Mouse (Mus musculus) CH12.LX (cell line): Measurements from ENCODE around the gene Gm44965. TPM values are rescaled to one million over a fixed set of nuclear protein-coding genes. Genes with fewer than 3 reads are reported as not detected.

Experiments
- DNase-seq: peaks from one replicate; pipeline ENCODE4 v3.0.0-alpha.2; 2013; ENCODE audit errors: extremely low read depth
- H3K27ac ChIP-seq: 2 replicates; pipeline ENCODE4 v1.5.1; 2012; ENCODE audit warnings: low read depth, mild to moderate bottlenecking, control low read depth, moderate library complexity; ENCODE audit not compliant: insufficient read depth
- H3K27me3 ChIP-seq: replicated peaks from 2 replicates; pipeline ENCODE3; 2012; ENCODE audit warnings: inconsistent platforms
- H3K36me3 ChIP-seq, 2 experiments: replicated peaks in 1 of 2; 2 replicates each; pipeline versions ENCODE3 to v1.6.1; 2012; ENCODE audit warnings: inconsistent platforms in 1 of 2, low read length in 1 of 2, mild to moderate bottlenecking in 1 of 2, mixed read lengths in 1 of 2, moderate library complexity in 1 of 2; ENCODE audit not compliant: control insufficient read depth in 1 of 2, insufficient read depth in 1 of 2
- H3K4me1 ChIP-seq, 2 experiments: 2 replicates each; pipeline ENCODE4 v1.6.1; 2012; ENCODE audit warnings: inconsistent platforms in 1 of 2, moderate library complexity in 1 of 2; ENCODE audit not compliant: insufficient read depth in 2 of 2, control insufficient read depth in 1 of 2
- H3K4me2 ChIP-seq: 2 replicates; pipeline ENCODE4 v1.6.1; 2012; ENCODE audit warnings: low read depth, mild to moderate bottlenecking, control low read depth; ENCODE audit not compliant: poor library complexity, insufficient read depth, severe bottlenecking
- H3K4me3 ChIP-seq, 3 experiments: fragments of 150-350 bp in 1 of 3; sonication (generic) in 1 of 3; replicated peaks in 1 of 3; 2 replicates each; pipeline versions ENCODE3 to v1.5.1; 2011 to 2012; ENCODE audit warnings: low read depth in 2 of 3, low read length in 2 of 3, mild to moderate bottlenecking in 2 of 3, moderate library complexity in 2 of 3, control low read depth in 1 of 3, improper control_type of control experiment in 1 of 3, inconsistent platforms in 1 of 3, mixed read lengths in 1 of 3; ENCODE audit not compliant: poor library complexity in 1 of 3
- H3K79me2 ChIP-seq: replicated peaks from 2 replicates; pipeline ENCODE4 v1.6.1; 2012; ENCODE audit warnings: mild to moderate bottlenecking, moderate library complexity; ENCODE audit not compliant: control insufficient read depth, poor library complexity, insufficient read depth, severe bottlenecking; ENCODE audit errors: extremely low read depth
- H3K9ac ChIP-seq: 2 replicates; pipeline ENCODE4 v1.6.1; 2012; ENCODE audit warnings: low read depth, mild to moderate bottlenecking, control low read depth, moderate library complexity; ENCODE audit not compliant: insufficient read depth
- H3K9me3 ChIP-seq: replicated peaks from 2 replicates; pipeline ENCODE3; 2012; ENCODE audit warnings: low read length, inconsistent platforms, mixed read lengths
- BHLHE40 ChIP-seq: IDR thresholded peaks from 2 replicates; pipeline ENCODE4 v1.6.1; 2011; ENCODE audit warnings: mild to moderate bottlenecking, low read depth, low read length, improper control_type of control experiment
- CHD1 ChIP-seq: IDR thresholded peaks from 2 replicates; pipeline ENCODE4 v1.6.1; 2012; ENCODE audit warnings: low read depth, low read length, improper control_type of control experiment, inconsistent platforms
- CHD2 ChIP-seq: IDR thresholded peaks from 2 replicates; pipeline ENCODE4 v1.6.1; 2011; ENCODE audit warnings: low read length, improper control_type of control experiment
- CTCF ChIP-seq, 2 experiments: IDR thresholded peaks in 1 of 2; conservative IDR thresholded peaks in 1 of 2; 2 replicates each; pipeline ENCODE4 v1.5.1; 2011 to 2012; ENCODE audit warnings: low read depth in 2 of 2, low read length in 2 of 2, improper control_type of control experiment in 1 of 2, inconsistent platforms in 1 of 2, mild to moderate bottlenecking in 1 of 2, moderate library complexity in 1 of 2
- E2F4 ChIP-seq: IDR thresholded peaks from 2 replicates; pipeline ENCODE4 v1.6.1; 2011; ENCODE audit warnings: low read depth, low read length, improper control_type of control experiment; ENCODE audit not compliant: insufficient replicate concordance
- ELF1 ChIP-seq: IDR thresholded peaks from 2 replicates; pipeline ENCODE4 v1.6.1; 2014; ENCODE audit warnings: low read depth, mild to moderate bottlenecking, inconsistent platforms, low read length, improper control_type of control experiment
- EP300 ChIP-seq: IDR thresholded peaks from 2 replicates; pipeline ENCODE4 v1.6.1; 2011; ENCODE audit warnings: low read length, improper control_type of control experiment
- ETS1 ChIP-seq: conservative IDR thresholded peaks from 2 replicates; pipeline ENCODE4 v1.6.1; 2012; ENCODE audit warnings: low read depth, mild to moderate bottlenecking, inconsistent platforms, low read length, improper control_type of control experiment, moderate library complexity
- GABPA ChIP-seq: IDR thresholded peaks from 2 replicates; pipeline ENCODE4 v1.6.1; 2012; ENCODE audit warnings: low read depth, low read length, improper control_type of control experiment, inconsistent platforms; ENCODE audit not compliant: insufficient replicate concordance
- HCFC1 ChIP-seq: IDR thresholded peaks from 2 replicates; pipeline ENCODE4 v1.6.1; 2012; ENCODE audit warnings: low read depth, mild to moderate bottlenecking, inconsistent platforms, low read length, improper control_type of control experiment
- IRF4 ChIP-seq: IDR thresholded peaks from 2 replicates; pipeline ENCODE4 v1.6.1; 2014; ENCODE audit warnings: low read depth, mild to moderate bottlenecking, inconsistent platforms, low read length, improper control_type of control experiment
- JUN ChIP-seq: IDR thresholded peaks from 2 replicates; pipeline ENCODE4 v1.6.1; 2011; ENCODE audit warnings: low read depth, mild to moderate bottlenecking, low read length, improper control_type of control experiment, moderate library complexity; ENCODE audit not compliant: insufficient read depth
- JUND ChIP-seq: conservative IDR thresholded peaks from 2 replicates; pipeline ENCODE4 v1.6.1; 2011; ENCODE audit warnings: low read depth, low read length, improper control_type of control experiment
- KAT2A ChIP-seq: IDR thresholded peaks from 2 replicates; pipeline ENCODE4 v1.6.1; 2012; ENCODE audit warnings: low read length, improper control_type of control experiment, inconsistent platforms; ENCODE audit not compliant: insufficient replicate concordance
- MAFK ChIP-seq: IDR thresholded peaks from 2 replicates; pipeline ENCODE4 v1.6.1; 2011; ENCODE audit warnings: low read length, improper control_type of control experiment; ENCODE audit not compliant: insufficient replicate concordance
- MAX ChIP-seq: IDR thresholded peaks from 2 replicates; pipeline ENCODE4 v1.6.1; 2011; ENCODE audit warnings: low read length, improper control_type of control experiment
- MAZ ChIP-seq: IDR thresholded peaks from 2 replicates; pipeline ENCODE4 v1.6.1; 2012; ENCODE audit warnings: low read depth, mild to moderate bottlenecking, inconsistent platforms, low read length, improper control_type of control experiment, moderate library complexity
- MEF2A ChIP-seq: IDR thresholded peaks from 2 replicates; pipeline ENCODE4 v1.6.1; 2014; ENCODE audit warnings: low read depth, mild to moderate bottlenecking, inconsistent platforms, low read length, improper control_type of control experiment, borderline replicate concordance
- MXI1 ChIP-seq: IDR thresholded peaks from 2 replicates; pipeline ENCODE4 v1.6.1; 2011; ENCODE audit warnings: mild to moderate bottlenecking, low read depth, low read length, improper control_type of control experiment
- MYC ChIP-seq: IDR thresholded peaks from 2 replicates; pipeline ENCODE4 v1.6.1; 2011; ENCODE audit warnings: low read depth, mild to moderate bottlenecking, improper control_type of control experiment, low read length
- NELFE ChIP-seq: IDR thresholded peaks from 2 replicates; pipeline ENCODE4 v1.6.1; 2011; ENCODE audit warnings: low read depth, low read length, improper control_type of control experiment
- NRF1 ChIP-seq: IDR thresholded peaks from 2 replicates; pipeline ENCODE4 v1.6.1; 2014; ENCODE audit warnings: low read depth, mild to moderate bottlenecking, inconsistent platforms, low read length, improper control_type of control experiment, moderate library complexity
- PAX5 ChIP-seq: IDR thresholded peaks from 2 replicates; pipeline ENCODE4 v1.6.1; 2012; ENCODE audit warnings: low read length, inconsistent platforms, mixed read lengths
- POLR2A ChIP-seq: IDR thresholded peaks from 2 replicates; pipeline ENCODE4 v1.6.1; 2011; ENCODE audit warnings: low read depth, mild to moderate bottlenecking, improper control_type of control experiment, low read length
- POLR2AphosphoS2 ChIP-seq: IDR thresholded peaks from 2 replicates; pipeline ENCODE4 v1.6.1; 2011; ENCODE audit warnings: low read depth, low read length, improper control_type of control experiment
- RAD21 ChIP-seq: IDR thresholded peaks from 2 replicates; pipeline ENCODE4 v1.6.1; 2011; ENCODE audit warnings: low read depth, mild to moderate bottlenecking, low read length, improper control_type of control experiment, moderate library complexity
- RCOR1 ChIP-seq: conservative IDR thresholded peaks from 2 replicates; pipeline ENCODE4 v1.6.1; 2012; ENCODE audit warnings: low read depth, mild to moderate bottlenecking, inconsistent platforms, low read length, improper control_type of control experiment
- SIN3A ChIP-seq: IDR thresholded peaks from 2 replicates; pipeline ENCODE4 v1.6.1; 2012; ENCODE audit warnings: low read length, improper control_type of control experiment, inconsistent platforms
- SMC3 ChIP-seq: IDR thresholded peaks from 2 replicates; pipeline ENCODE4 v1.6.1; 2011; ENCODE audit warnings: low read depth, low read length, improper control_type of control experiment
- TBP ChIP-seq: conservative IDR thresholded peaks from 2 replicates; pipeline ENCODE4 v1.6.1; 2011; ENCODE audit warnings: low read depth, low read length, improper control_type of control experiment
- TCF12 ChIP-seq: IDR thresholded peaks from 2 replicates; pipeline ENCODE4 v1.6.1; 2014; ENCODE audit warnings: low read depth, mild to moderate bottlenecking, inconsistent platforms, low read length, improper control_type of control experiment
- UBTF ChIP-seq: IDR thresholded peaks from 2 replicates; pipeline ENCODE4 v1.6.1; 2012; ENCODE audit warnings: low read depth, mild to moderate bottlenecking, inconsistent platforms, low read length, improper control_type of control experiment, moderate library complexity
- USF1 ChIP-seq: IDR thresholded peaks from 2 replicates; pipeline ENCODE4 v1.6.1; 2014; ENCODE audit warnings: low read depth, mild to moderate bottlenecking, inconsistent platforms, low read length, improper control_type of control experiment
- ZC3H11A ChIP-seq: IDR thresholded peaks from 2 replicates; pipeline ENCODE4 v1.6.1; 2012; ENCODE audit warnings: low read depth, mild to moderate bottlenecking, inconsistent platforms, low read length, improper control_type of control experiment
- ZKSCAN1 ChIP-seq: IDR thresholded peaks from 2 replicates; pipeline ENCODE4 v1.6.1; 2012; ENCODE audit warnings: low read depth, inconsistent platforms, low read length, improper control_type of control experiment, borderline replicate concordance
- ZMIZ1 ChIP-seq: IDR thresholded peaks from 2 replicates; pipeline ENCODE4 v1.6.1; 2012; ENCODE audit warnings: low read depth, mild to moderate bottlenecking, inconsistent platforms, low read length, improper control_type of control experiment
- ZNF384 ChIP-seq: IDR thresholded peaks from 2 replicates; pipeline ENCODE4 v1.6.1; 2012; ENCODE audit warnings: low read depth, low read length, improper control_type of control experiment, inconsistent platforms
- dilution Hi-C: fragments of 300-500 bp; cut with MboI; formaldehyde crosslinking; loops from 2 replicates; pipeline ENCODE4 v1.14.3; 2020; ENCODE audit warnings: low sequenced_read_pairs; ENCODE audit not compliant: extremely low pct_unique_long_range_greater_than_20kb, extremely low pct_ligation_motif_present
- in situ Hi-C: fragments of 300-500 bp; cut with MboI; formaldehyde crosslinking; loops from 3 replicates; pipeline ENCODE4 v1.14.3; 2019; ENCODE audit warnings: low sequenced_read_pairs, low pct_ligation_motif_present, low pct_unique_long_range_greater_than_20kb, mixed read lengths
- polyA plus RNA-seq: library from polyadenylated mRNA; unstranded; fragments of >175 nt; gene quantifications from 2 replicates; pipeline ENCODE4 v1.2.1, GENCODE M21; 2012; ENCODE audit warnings: low read depth; ENCODE audit not compliant: insufficient read length
- total RNA-seq, 2 experiments: library from RNA; depleted of rRNA; stranded (reverse); fragments of 300-350 nt in 1 of 2; fragments of >200 nt in 1 of 2; gene quantifications; 2 replicates each; pipeline ENCODE4 v1.2.3; 2012 to 2014

Gene Gm44965
- total RNA-seq (2012; rRNA removed) (not detected in 2 replicates), total RNA-seq (2014; rRNA removed) (not detected in 2 replicates), polyA plus RNA-seq (not detected in 2 replicates)

DNA sequence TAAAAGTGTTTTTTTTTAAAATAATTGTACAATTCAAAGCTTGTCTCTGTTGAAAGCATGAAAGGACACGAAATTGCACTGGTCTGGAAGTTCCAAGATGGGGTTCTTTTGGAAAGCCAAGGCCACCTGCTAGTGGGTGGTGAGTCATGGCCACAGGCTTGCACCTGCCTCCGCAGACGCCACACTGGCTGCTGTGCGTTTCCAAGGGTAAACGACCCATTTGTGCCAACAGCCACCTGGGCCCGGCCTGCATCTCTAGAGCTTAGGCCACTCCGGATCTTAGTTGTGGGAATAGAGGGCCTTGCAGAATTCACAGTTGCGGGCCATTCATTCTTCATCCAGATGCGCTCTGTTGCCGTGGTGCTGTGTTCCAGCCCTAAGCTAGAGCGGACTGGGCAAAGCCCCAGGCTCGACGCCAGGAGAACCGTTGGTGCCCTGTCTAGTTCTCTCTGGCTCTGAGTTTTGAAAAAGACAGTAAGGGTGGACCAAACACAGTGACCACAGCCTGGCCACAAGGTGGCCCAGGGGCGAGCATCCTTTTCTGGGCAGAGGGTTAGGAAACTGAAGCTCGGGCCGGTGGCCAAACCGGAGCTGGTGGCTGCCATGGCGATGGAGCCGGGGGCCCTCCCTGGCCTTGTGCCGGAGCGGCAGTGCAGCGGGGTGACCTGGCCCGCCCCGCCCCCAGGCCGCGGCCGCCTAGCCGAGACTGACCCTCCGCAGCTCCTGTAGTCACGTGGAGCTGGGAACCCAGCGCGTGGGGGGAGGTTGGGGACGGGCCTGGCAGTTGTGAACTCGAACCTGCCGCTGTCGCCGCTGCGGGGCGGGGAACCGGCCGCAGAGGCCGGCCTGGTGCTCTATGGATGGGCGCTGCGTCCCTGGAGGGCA, at the start of gene Gm44965, which contains the start of gene Repin1:
Gene Gm44965, plus strand, starts transcription at position 784 of the 885 bp plus-strand sequence.
Gene Repin1, plus strand, starts transcription at position 726 of the 885 bp plus-strand sequence.
- Histone ChIP-seq H3K4me2 (peak within 1 kb of the TSS; percentile 64), H3K4me1 (peaks cover 3 to 18% of the 10 kb centered on the region in 2 experiments; a peak in 3 of 4 replicates), H3K79me2 (peaks cover 23% of the 10 kb centered on the region), H3K9ac (peak within 1 kb of the TSS; percentile 92), H3K27me3 (no peaks in the 10 kb centered on the region), H3K36me3 (peaks cover 22 to 30% of the 10 kb centered on the region in 2 experiments), H3K27ac (peak within 1 kb of the TSS; percentile 63), H3K9me3 (peaks cover 3% of the 10 kb centered on the region), H3K4me3 (peak within 1 kb of the TSS; percentile 82 to 97 (median 84))
- in situ Hi-C loops (no loop called here), dilution Hi-C loops (no loop called here)
- peak; percentile 79 for DNase-seq
- TF ChIP-seq MAZ: peak; percentile 92
- TF ChIP-seq GABPA: no peak
- TF ChIP-seq MAX: peak; percentile 94
- peak; percentile 85 for TF ChIP-seq HCFC1
- peak; percentile 67; the same call in 1 of the 2 replicates for TF ChIP-seq IRF4
- TF ChIP-seq ZNF384: no peak
- no peak for TF ChIP-seq ZKSCAN1
- peak; percentile 86 for TF ChIP-seq TCF12
- TF ChIP-seq E2F4: no peak
- peak; percentile 77; the same call in 1 of the 2 replicates for TF ChIP-seq POLR2A
- no peak for TF ChIP-seq JUN
- peak; percentile 71; the same call in 1 of the 2 replicates for TF ChIP-seq MEF2A
- peak; percentile 94 for TF ChIP-seq BHLHE40
- TF ChIP-seq ZMIZ1: peak; percentile 63; the same call in 1 of the 2 replicates
- TF ChIP-seq USF1: peak; percentile 97
- no peak for TF ChIP-seq ZC3H11A
- TF ChIP-seq MXI1: peak; percentile 93
- TF ChIP-seq CTCF (conservative IDR thresholded peaks at IDR 0.05 in 1 of 2, IDR thresholded peaks at IDR 0.05 in 1 of 2; ENCODE audit: low read depth in 2 of 2, low read length in 2 of 2): 0 out of 4 replicates have a peak, but pooled peaks of 1 of the 2 experiments have one; percentile 19
- TF ChIP-seq CHD1: no peak
- TF ChIP-seq CHD2: peak; percentile 90
- TF ChIP-seq SIN3A: peak; percentile 32
- TF ChIP-seq NRF1: 0 out of 2 replicates have a peak, but pooled peaks have one; percentile 34
- TF ChIP-seq SMC3: no peak
- TF ChIP-seq RCOR1: no peak
- TF ChIP-seq MAFK: no peak
- no peak for TF ChIP-seq JUND
- peak; percentile 80; the same call in 1 of the 2 replicates for TF ChIP-seq KAT2A
- no peak for TF ChIP-seq PAX5
- TF ChIP-seq ETS1: peak; percentile 19
- TF ChIP-seq MYC: no peak
- 0 out of 2 replicates have a peak, but pooled peaks have one; percentile 24 for TF ChIP-seq UBTF
- TF ChIP-seq NELFE: no peak; the same call in 1 of the 2 replicates
- TF ChIP-seq POLR2AphosphoS2: 0 out of 2 replicates have a peak, but pooled peaks have one; percentile 49
- peak; percentile 47; the same call in 1 of the 2 replicates for TF ChIP-seq EP300
- TF ChIP-seq RAD21: no peak
- peak; percentile 66; the same call in 1 of the 2 replicates for TF ChIP-seq ELF1
- no peak; the same call in 1 of the 2 replicates for TF ChIP-seq TBP
